Mouse (Mus musculus): ENCODE results near the gene Ninj2. TPM values are rescaled to one million over a fixed set of nuclear protein-coding genes. Genes with fewer than 3 reads are reported as not detected.
A peak's percentile ranks its signal among the peaks of the same experiment; 100 is the strongest.

The Ninj2 gene
- polyA plus RNA-seq, 1 experiment from 2014 or later: not detected

DNA sequence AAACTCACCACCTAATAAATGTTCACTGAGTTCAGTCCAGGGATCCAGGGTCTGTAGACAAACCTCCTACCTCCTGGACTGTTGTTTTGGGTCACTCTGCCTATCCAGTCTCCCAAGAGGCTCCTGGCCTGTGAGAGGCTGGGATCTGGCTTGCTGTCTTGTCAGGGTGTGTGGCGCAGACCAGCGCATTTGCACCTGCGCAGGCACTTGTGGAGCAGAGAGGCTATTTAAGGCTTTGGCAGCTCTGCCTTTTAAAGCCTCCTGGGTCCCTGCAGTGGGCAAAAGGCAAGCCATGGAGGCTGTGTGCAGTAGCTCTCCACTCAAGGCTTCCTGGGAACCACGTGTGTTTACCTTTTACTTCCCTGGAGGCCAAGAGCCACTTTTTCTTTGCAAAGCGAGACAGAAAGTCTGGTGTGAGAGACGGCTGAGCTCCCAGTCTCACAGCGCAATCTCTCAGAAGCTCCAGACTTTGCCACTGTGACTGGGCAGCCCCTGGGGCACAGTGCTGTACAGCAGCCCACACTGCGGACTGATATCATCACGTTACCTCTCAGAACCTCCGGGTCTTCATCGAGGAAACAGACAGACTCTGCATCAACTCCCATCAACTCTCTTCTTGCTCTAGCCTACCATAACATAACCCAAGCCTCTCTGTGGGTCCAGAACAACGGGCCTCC, 55.7 kb downstream of the Ninj2 start:
- no peak for ATAC-seq (ENCODE audit: low FRiP score, low read depth)
- H3K36me3 ChIP-seq: no peaks in the 10 kb centered on the region
- H3K4me2 ChIP-seq (replicated peaks): no peak overlapping the region
- H3K27ac ChIP-seq (replicated peaks): no peak overlapping the region
- H3K4me3 ChIP-seq: no peak overlapping the region
- no peaks in the 10 kb centered on the region for H3K4me1 ChIP-seq
- 83% methylated on average over 12 of the region's 12 CpGs for WGBS
- no peaks in the 10 kb centered on the region for H3K27me3 ChIP-seq
- H3K9me3 ChIP-seq: no peaks in the 10 kb centered on the region
- no peak overlapping the region for H3K9ac ChIP-seq (replicated peaks)

GRCm38 (mm10) chr6:120149458-120150120, 56.4 kb downstream of the Ninj2 start:
- no peak overlapping the region for H3K9ac ChIP-seq (replicated peaks)
- no peak for ATAC-seq (ENCODE audit: low FRiP score, low read depth)
- H3K36me3 ChIP-seq: no peaks in the 10 kb centered on the region
- H3K4me2 ChIP-seq (replicated peaks): no peak overlapping the region
- H3K27ac ChIP-seq (replicated peaks): no peak overlapping the region
- no peaks in the 10 kb centered on the region for H3K27me3 ChIP-seq
- H3K9me3 ChIP-seq: no peaks in the 10 kb centered on the region
- no peaks in the 10 kb centered on the region for H3K4me1 ChIP-seq
- H3K4me3 ChIP-seq: no peak overlapping the region
- WGBS: 84% methylated on average over 12 of the region's 12 CpGs

DNA sequence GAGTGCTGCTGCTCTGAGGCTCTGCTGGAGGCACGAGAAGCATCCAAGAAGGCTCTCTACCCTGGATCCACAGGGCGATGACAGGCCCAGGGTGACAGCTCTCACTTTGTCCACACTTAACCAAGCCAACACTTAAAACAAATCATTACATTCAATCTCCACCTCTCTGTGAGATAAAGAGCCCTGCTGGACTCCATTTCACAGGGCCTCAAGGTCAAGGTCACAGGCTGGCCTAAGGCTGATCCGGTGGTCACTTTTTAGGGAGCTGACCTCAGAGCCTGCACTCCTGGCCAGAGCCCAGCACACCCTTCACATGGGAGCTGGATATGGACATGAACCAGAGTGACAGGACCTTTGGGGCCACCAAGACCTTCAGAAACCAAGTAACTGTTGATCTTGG, 57.1 kb downstream of the Ninj2 start:
- ATAC-seq (ENCODE audit: low FRiP score, low read depth): no peak
- Histone ChIP-seq H3K36me3 (no peaks in the 10 kb centered on the region), H3K4me2 (replicated peaks) (no peak overlapping the region), H3K4me3 (no peak overlapping the region), H3K9ac (replicated peaks) (no peak overlapping the region), H3K27ac (replicated peaks) (no peak overlapping the region), H3K27me3 (no peaks in the 10 kb centered on the region), H3K4me1 (peaks cover 3% of the 10 kb centered on the region; the same call in 1 of the 2 replicates), H3K9me3 (no peaks in the 10 kb centered on the region)
- WGBS: 79% methylated on average over 3 of the region's 3 CpGs

DNA sequence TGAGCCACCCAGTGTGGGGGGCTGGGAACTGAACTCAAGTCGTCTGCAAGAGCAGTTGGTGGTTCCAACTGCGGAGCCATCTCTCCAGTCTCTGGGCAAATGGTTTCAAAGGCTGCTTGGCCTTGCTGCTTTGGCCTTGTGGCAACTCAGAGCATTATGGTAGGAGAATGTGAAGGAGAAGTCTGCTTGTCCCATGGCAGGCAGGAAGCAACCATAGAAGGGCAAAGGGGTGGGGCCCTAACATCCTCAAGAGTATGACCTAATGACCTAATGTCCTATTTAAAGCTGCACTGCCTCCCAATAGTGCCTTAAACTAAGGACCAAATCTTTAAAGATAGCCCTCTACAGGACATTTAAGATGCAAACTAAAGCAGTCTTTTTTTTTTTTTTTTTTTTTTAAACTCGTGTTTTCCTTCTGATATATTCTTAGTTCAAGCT, 58.5 kb downstream of the Ninj2 start:
- Histone ChIP-seq H3K9me3 (no peaks in the 10 kb centered on the region), H3K27me3 (no peaks in the 10 kb centered on the region), H3K4me3 (no peak overlapping the region), H3K4me1 (peaks cover 3% of the 10 kb centered on the region; the same call in 1 of the 2 replicates), H3K4me2 (replicated peaks) (no peak overlapping the region), H3K36me3 (no peaks in the 10 kb centered on the region), H3K27ac (replicated peaks) (no peak overlapping the region), H3K9ac (replicated peaks) (no peak overlapping the region)
- 62% methylated on average over 3 of the region's 3 CpGs for WGBS
- no peak for ATAC-seq (ENCODE audit: low FRiP score, low read depth)

DNA sequence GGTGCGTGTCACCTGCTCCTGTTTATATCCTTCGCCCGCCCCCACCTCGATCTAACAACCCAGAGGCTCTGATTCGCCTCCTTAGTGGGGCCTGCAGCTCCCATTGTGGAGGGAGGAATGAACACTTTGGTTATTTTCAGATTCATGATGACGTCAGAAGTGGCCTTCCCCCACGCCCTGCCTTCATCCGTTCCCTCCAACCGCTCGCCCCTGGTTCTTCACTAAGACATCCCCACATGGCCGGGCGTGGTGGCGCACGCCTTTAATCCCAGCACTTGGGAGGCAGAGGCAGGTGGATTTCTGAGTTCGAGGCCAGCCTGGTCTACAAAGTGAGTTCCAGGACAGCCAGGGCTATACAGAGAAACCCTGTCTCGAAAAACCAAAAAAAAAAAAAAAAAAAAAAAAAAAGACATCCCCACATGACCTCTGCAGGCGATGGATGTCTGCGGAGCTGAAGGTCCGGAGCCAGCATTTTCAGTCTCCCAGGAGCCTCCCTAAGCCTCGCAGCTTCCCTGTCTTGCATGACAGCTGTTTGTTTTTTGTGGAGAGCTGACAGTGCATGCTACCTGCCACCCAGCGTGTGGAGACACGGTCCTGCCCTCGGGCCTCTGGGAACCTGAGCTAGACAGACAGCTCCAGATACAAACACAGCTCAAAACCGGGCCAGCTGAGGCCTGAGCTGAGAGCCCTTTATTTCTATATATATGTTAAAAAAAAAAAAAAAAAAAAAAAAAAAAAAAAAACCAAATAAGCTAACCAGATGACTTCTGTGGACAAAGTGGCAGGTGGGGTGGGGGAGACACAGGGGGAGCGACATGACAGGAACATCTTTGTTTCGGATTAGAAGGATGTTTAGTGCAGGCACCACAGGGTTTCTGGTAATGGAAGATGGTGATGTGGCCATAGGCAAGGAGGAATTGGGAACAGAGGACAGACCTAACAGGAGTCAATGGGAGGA, 59.9 kb downstream of the Ninj2 start:
- Histone ChIP-seq H3K27me3 (no peaks in the 10 kb centered on the region), H3K9ac (replicated peaks) (no peak overlapping the region), H3K4me2 (replicated peaks) (no peak overlapping the region), H3K4me3 (no peak overlapping the region), H3K4me1 (peaks cover 3% of the 10 kb centered on the region; the same call in 1 of the 2 replicates), H3K9me3 (no peaks in the 10 kb centered on the region), H3K36me3 (no peaks in the 10 kb centered on the region), H3K27ac (replicated peaks) (no peak overlapping the region)
- 84% methylated on average over 25 of the region's 26 CpGs for WGBS
- ATAC-seq (ENCODE audit: low FRiP score, low read depth): no peak

DNA sequence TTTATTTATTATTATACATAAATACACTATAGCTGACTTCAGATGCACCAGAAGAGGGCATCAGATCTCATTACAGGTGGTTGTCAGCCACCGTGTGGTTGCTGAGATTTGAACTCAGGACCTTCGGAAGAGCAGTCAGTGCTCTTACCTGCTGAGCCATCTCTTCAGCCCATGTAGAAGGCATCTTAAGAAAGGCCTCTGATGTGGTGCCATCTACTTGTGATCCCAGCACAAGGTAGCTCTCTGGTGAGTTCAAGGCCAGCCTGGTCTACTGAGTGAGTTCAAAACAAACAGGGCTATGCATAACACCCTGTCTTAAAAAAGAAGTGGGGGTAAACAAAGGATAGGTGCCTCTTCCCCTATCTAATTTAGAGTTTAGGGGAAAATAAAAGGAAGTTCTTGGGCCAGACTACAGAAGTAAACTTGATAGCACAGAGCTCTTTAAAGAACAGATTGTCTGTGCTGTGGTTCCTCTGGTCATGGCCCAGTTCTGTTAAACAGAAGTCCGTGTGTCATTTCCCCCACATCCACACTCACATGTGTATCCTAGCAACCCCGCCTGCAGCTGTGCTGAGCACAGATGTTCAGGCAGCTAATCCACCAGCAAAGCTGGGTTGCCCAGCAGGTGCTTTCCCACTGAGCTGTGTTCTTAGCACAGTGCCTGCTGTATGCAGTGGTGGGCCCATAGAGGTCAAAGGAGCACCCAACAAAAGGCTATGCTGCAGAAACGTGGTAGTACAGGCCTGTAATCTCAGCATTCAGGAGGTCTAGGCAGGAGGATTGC, 61.6 kb downstream of the Ninj2 start:
- no peaks in the 10 kb centered on the region for H3K9me3 ChIP-seq
- peaks cover 12% of the 10 kb centered on the region for H3K4me1 ChIP-seq
- no peaks in the 10 kb centered on the region for H3K36me3 ChIP-seq
- H3K4me2 ChIP-seq (replicated peaks): no peak overlapping the region
- no peak for ATAC-seq (ENCODE audit: low FRiP score, low read depth)
- no peak overlapping the region for H3K9ac ChIP-seq (replicated peaks)
- WGBS: 53% methylated on average over 5 of the region's 5 CpGs
- H3K27ac ChIP-seq (replicated peaks): no peak overlapping the region
- H3K27me3 ChIP-seq: no peaks in the 10 kb centered on the region
- no peak overlapping the region for H3K4me3 ChIP-seq

DNA sequence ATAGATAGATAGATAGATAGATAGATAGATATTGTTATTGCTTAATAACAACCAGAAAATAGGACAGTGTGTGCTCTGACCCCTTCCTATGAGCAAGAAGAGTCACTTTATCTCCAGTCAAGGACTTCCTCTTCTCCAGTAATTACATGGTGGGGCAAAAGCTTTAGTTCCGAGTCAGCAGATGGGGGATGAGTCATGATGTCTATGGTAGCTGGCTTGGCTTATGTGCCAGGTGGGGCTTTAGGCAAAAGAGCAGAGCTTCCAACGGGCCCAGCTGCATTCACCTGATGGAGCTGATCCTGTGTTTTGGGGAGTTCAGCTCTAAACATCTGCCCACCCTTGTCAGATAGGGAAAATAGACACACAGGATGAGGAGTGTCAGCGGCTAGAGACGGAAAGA, 62.4 kb downstream of the Ninj2 start:
- Histone ChIP-seq H3K27me3 (no peaks in the 10 kb centered on the region), H3K4me1 (peaks cover 12% of the 10 kb centered on the region), H3K4me3 (no peak overlapping the region), H3K4me2 (replicated peaks) (no peak overlapping the region), H3K27ac (replicated peaks) (no peak overlapping the region), H3K36me3 (no peaks in the 10 kb centered on the region), H3K9ac (replicated peaks) (no peak overlapping the region), H3K9me3 (no peaks in the 10 kb centered on the region)
- 91% methylated on average over 4 of the region's 4 CpGs for WGBS
- no peak for ATAC-seq (ENCODE audit: low FRiP score, low read depth)

DNA sequence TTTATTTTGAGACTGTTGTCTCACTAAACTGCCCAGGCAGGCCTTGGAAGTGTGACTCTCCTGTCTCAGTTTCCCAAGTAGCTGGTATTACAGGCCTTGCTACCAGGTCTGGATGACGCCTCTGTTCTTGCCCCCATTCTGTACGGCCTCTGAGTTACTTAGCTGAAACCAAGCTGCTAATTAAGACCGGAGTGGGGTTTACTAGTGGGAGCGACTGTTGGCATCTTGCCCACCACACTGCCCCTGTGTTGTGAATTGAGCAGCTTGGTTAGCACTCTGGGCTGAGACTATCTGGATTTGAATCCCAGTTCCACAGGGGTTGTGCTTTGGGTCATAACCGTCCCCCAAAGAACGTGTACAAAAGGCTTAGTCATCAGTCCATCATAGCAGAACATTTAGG, 64.3 kb downstream of the Ninj2 start:
- Histone ChIP-seq H3K36me3 (no peaks in the 10 kb centered on the region), H3K4me3 (no peak overlapping the region), H3K9ac (replicated peaks) (no peak overlapping the region), H3K4me2 (replicated peaks) (no peak overlapping the region), H3K27me3 (no peaks in the 10 kb centered on the region), H3K4me1 (peaks cover 12% of the 10 kb centered on the region), H3K9me3 (no peaks in the 10 kb centered on the region), H3K27ac (replicated peaks) (no peak overlapping the region)
- WGBS: 83% methylated on average over 6 of the region's 6 CpGs
- ATAC-seq (ENCODE audit: low FRiP score, low read depth): no peak

- no peaks in the 10 kb centered on the region for H3K36me3 ChIP-seq
- ATAC-seq (ENCODE audit: low FRiP score, low read depth): peak; percentile 19; the same call in 1 of the 2 replicates
- H3K27me3 ChIP-seq: no peaks in the 10 kb centered on the region
- H3K4me1 ChIP-seq: peaks cover 12% of the 10 kb centered on the region
- no peak overlapping the region for H3K4me3 ChIP-seq
- H3K9ac ChIP-seq (replicated peaks): no peak overlapping the region
- no peaks in the 10 kb centered on the region for H3K9me3 ChIP-seq
- no peak overlapping the region for H3K4me2 ChIP-seq (replicated peaks)
- no peak overlapping the region for H3K27ac ChIP-seq (replicated peaks)
- 63% methylated on average over 9 of the region's 9 CpGs for WGBS
Observed at GRCm38 (mm10) chr6:120159133-120159901, 66.2 kb downstream of the Ninj2 start.

GRCm38 (mm10) chr6:120162928-120163327, 69.8 kb downstream of the Ninj2 start:
- 88% methylated on average over 6 of the region's 6 CpGs for WGBS
- no peak for ATAC-seq (ENCODE audit: low FRiP score, low read depth)
- Histone ChIP-seq H3K4me2 (replicated peaks) (no peak overlapping the region), H3K4me1 (peaks cover 9% of the 10 kb centered on the region), H3K27me3 (no peaks in the 10 kb centered on the region), H3K9me3 (no peaks in the 10 kb centered on the region), H3K4me3 (no peak overlapping the region), H3K9ac (replicated peaks) (no peak overlapping the region), H3K27ac (replicated peaks) (no peak overlapping the region), H3K36me3 (no peaks in the 10 kb centered on the region)

DNA sequence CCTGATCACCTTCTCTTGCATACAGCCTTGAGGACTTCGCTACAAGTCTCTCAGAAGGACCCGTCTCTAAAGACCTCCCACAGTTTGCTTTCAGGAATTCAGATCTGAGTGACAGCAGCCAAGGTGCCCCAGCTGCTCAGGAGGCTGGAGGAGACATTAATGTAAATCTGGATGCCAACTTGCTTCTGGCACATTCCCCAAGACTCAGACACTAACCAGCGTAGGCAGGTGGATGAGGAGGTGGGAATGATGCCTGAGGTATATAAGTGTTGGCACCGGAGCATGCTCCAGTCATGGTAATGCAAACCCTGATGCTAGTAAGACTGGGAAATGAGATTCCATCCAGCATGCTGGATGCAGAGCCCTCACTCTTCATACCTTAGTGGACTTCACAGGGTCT, 71.6 kb downstream of the Ninj2 start:
- Histone ChIP-seq H3K9ac (replicated peaks) (no peak overlapping the region), H3K27me3 (no peaks in the 10 kb centered on the region), H3K4me1 (no peaks in the 10 kb centered on the region; the same call in 1 of the 2 replicates), H3K36me3 (no peaks in the 10 kb centered on the region), H3K27ac (replicated peaks) (no peak overlapping the region), H3K4me3 (no peak overlapping the region), H3K9me3 (no peaks in the 10 kb centered on the region), H3K4me2 (replicated peaks) (no peak overlapping the region)
- ATAC-seq (ENCODE audit: low FRiP score, low read depth): no peak
- WGBS: 84% methylated on average over 4 of the region's 4 CpGs
